Mouse (Mus musculus) Muller cell, postnatal 12 days (primary cell): Measurements from ENCODE around the gene Atraid.
A peak's percentile ranks its signal among the peaks of the same experiment; 100 is the strongest.

Source experiments
- DNase-seq: peaks from one replicate; pipeline ENCODE4 v3.0.0-alpha.2; 2015; ENCODE audit errors: inconsistent ontology term

The Atraid gene

GRCm38 (mm10) chr5:31054261-31055215 lies 6.4 kb downstream of the Atraid start, which contains the start of gene Cad:
Cad (plus strand) TSS chr5:31054780.
- DNase-seq = peak; percentile 95

- DNase-seq = no peak
Observed at GRCm38 (mm10) chr5:31055216-31056140, 7.4 kb downstream of the Atraid start.

GRCm38 (mm10) chr5:31069810-31070209 lies 21.7 kb downstream of the Atraid start:
- no peak for DNase-seq

GRCm38 (mm10) chr5:31071059-31071458 lies 22.9 kb downstream of the Atraid start:
- DNase-seq = no peak

- DNase-seq = no peak
Observed at GRCm38 (mm10) chr5:31071821-31072220, 23.7 kb downstream of the Atraid start.

- DNase-seq = no peak
Observed at GRCm38 (mm10) chr5:31073176-31073575, 25.1 kb downstream of the Atraid start.

GRCm38 (mm10) chr5:31076346-31076745 lies 28.2 kb downstream of the Atraid start:
- no peak for DNase-seq

GRCm38 (mm10) chr5:31080059-31080794 lies 32.1 kb downstream of the Atraid start:
- no peak for DNase-seq

GRCm38 (mm10) chr5:31080795-31081164 lies 32.7 kb downstream of the Atraid start:
- no peak for DNase-seq

GRCm38 (mm10) chr5:31081386-31081785 lies 33.3 kb downstream of the Atraid start:
- no peak for DNase-seq

GRCm38 (mm10) chr5:31082355-31082754 lies 34.2 kb downstream of the Atraid start:
- DNase-seq = no peak

GRCm38 (mm10) chr5:31082935-31083625 lies 35.0 kb downstream of the Atraid start:
- DNase-seq = no peak

GRCm38 (mm10) chr5:31083949-31084348 lies 35.8 kb downstream of the Atraid start:
- DNase-seq = no peak

GRCm38 (mm10) chr5:31086606-31087005 lies 38.5 kb downstream of the Atraid start:
- DNase-seq = no peak

- no peak for DNase-seq
Observed at GRCm38 (mm10) chr5:31087131-31087530, 39.0 kb downstream of the Atraid start.

- no peak for DNase-seq
Observed at GRCm38 (mm10) chr5:31092231-31092975, 44.3 kb downstream of the Atraid start.

- peak; percentile 70 for DNase-seq
Observed at GRCm38 (mm10) chr5:31093151-31094041, 45.3 kb downstream of the Atraid start.

- no peak for DNase-seq
Observed at GRCm38 (mm10) chr5:31094100-31094798, 46.1 kb downstream of the Atraid start.
